Mouse (Mus musculus): ENCODE measurements around the gene Tfeb. TPM values are rescaled to one million over a fixed set of nuclear protein-coding genes. Genes with fewer than 3 reads are reported as not detected.

Tfeb gene
- polyA plus RNA-seq, 1 experiment from 2014 or later = 5.8 TPM

DNA sequence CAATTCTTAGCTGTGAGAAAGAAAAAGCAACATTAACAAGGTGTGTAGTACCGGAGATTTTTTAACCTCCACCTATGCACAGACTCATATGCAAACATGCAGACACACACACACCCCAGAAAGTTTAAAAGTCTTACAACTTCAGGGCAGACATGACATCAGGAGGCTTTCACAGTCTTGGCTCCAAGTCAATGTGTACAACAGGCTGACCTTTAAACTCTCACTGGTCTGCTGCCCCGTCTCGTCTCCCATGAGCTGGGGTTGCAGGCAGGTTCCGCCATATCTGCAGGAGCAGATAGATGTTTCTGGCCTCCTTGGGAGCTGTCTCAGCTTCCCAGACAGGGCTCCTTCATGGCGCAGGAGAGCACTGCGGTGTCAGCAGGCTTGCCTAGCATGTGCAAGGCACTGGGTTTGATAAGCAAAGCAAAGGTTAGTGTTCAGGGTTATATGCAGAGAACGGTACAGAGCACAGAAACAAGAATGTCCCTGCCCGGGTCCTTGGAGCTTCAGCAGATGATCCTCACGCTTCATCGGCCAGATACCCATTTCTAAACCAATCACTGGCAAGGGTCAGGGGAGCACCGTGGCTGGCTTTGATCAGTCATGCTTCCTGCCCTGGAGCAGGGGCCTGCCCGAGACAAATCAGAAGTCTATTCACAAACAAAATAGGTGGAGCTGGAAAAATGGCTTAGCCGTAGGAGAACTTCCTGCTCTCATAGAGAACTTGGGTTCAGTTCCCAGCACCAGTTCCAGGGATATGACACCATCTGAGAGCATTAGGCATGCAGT lies 68.4 kb downstream of the Tfeb start:
- no peak for TF ChIP-seq EP300 (IDR thresholded peaks at IDR 0.05; ENCODE audit: low read depth)
- TF ChIP-seq CTCF (IDR thresholded peaks at IDR 0.05; ENCODE audit: low read depth) = no peak
- no peak overlapping the region for H3K4me2 ChIP-seq (ENCODE audit: low read depth, low read length)
- H3K9ac ChIP-seq (replicated peaks) = no peak overlapping the region
- no peak overlapping the region for H3K4me3 ChIP-seq (ENCODE audit: low read depth, low read length)
- H3K9me3 ChIP-seq (ENCODE audit: low read length) = no peaks in the 10 kb centered on the region
- WGBS (ENCODE audit: insufficient replicate concordance) = 54% methylated on average over 13 of the region's 13 CpGs
- H3K36me3 ChIP-seq (replicated peaks; ENCODE audit: insufficient read depth, low read length) = no peaks in the 10 kb centered on the region
- peak; percentile 73 for ATAC-seq
- H3K27me3 ChIP-seq (ENCODE audit: insufficient read depth, low read length) = no peaks in the 10 kb centered on the region
- H3K4me1 ChIP-seq (ENCODE audit: insufficient read depth) = peaks cover 6% of the 10 kb centered on the region; the same call in 1 of the 2 replicates
- no peak for DNase-seq
- H3K27ac ChIP-seq (ENCODE audit: low read depth) = no peak overlapping the region

DNA sequence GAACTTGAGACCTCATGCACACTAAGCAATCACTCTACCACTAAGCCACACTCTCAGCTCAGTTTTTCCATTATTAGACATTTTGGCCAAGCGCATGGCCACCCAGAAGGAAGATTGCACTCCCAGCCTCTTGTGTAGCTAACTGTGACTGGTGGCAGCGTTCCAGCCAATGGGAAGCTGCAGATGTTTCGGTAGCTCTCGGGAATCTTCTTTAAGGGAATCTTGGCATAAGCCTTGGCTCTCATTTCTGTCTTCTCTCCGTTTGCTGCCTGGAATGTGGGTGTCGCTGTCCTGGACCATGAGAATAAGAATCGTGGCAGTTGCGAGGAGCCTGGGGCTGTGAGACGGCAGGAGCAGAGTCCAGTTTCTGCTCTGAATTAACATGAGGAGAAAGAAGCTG lies 69.4 kb downstream of the Tfeb start:
- no peaks in the 10 kb centered on the region for H3K36me3 ChIP-seq (replicated peaks; ENCODE audit: insufficient read depth, low read length)
- no peak for TF ChIP-seq EP300 (IDR thresholded peaks at IDR 0.05; ENCODE audit: low read depth)
- TF ChIP-seq CTCF (IDR thresholded peaks at IDR 0.05; ENCODE audit: low read depth) = no peak
- WGBS (ENCODE audit: insufficient replicate concordance) = 82% methylated on average over 9 of the region's 9 CpGs
- no peak overlapping the region for H3K27ac ChIP-seq (ENCODE audit: low read depth)
- H3K4me3 ChIP-seq (ENCODE audit: low read depth, low read length) = no peak overlapping the region
- ATAC-seq (no peak), DNase-seq (no peak)
- no peak overlapping the region for H3K4me2 ChIP-seq (ENCODE audit: low read depth, low read length)
- no peak overlapping the region for H3K9ac ChIP-seq (replicated peaks)
- no peaks in the 10 kb centered on the region for H3K9me3 ChIP-seq (ENCODE audit: low read length)
- H3K27me3 ChIP-seq (ENCODE audit: insufficient read depth, low read length) = no peaks in the 10 kb centered on the region
- peaks cover 6% of the 10 kb centered on the region; the same call in 1 of the 2 replicates for H3K4me1 ChIP-seq (ENCODE audit: insufficient read depth)

DNA sequence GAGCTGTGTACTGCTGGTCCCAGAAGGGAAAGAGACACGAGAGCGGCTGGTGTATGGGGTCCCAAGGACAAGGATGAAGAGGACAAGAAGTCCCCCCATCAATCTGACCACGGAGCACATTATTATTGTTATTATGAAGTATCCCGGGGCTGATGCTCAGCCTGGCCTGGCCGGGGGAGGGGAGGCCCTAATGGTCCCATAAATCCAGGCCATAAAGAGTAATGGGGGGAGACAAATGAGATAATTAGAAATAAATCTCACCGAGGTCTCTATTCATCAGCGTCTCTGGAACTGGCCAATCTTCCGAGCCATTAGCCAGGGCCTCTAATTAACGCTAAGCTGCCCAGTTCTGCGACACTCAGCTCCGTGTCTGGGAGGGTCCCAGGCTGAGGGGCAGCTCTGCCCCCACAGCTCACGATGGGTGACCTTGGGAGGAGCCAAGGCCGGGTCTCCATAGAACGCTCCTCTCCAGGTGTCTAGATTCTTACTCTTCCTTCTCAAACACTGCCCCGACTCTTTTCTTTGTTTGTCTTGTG lies 74.5 kb downstream of the Tfeb start:
- TF ChIP-seq EP300 (IDR thresholded peaks at IDR 0.05; ENCODE audit: low read depth) (no peak), CTCF (IDR thresholded peaks at IDR 0.05; ENCODE audit: low read depth) (no peak)
- H3K4me1 ChIP-seq (ENCODE audit: insufficient read depth) = no peaks in the 10 kb centered on the region
- ATAC-seq (no peak), DNase-seq (no peak)
- H3K27me3 ChIP-seq (ENCODE audit: insufficient read depth, low read length) = no peaks in the 10 kb centered on the region
- 76% methylated on average over 15 of the region's 15 CpGs for WGBS (ENCODE audit: insufficient replicate concordance)
- H3K4me3 ChIP-seq (ENCODE audit: low read depth, low read length) = no peak overlapping the region
- H3K4me2 ChIP-seq (ENCODE audit: low read depth, low read length) = no peak overlapping the region
- no peaks in the 10 kb centered on the region for H3K9me3 ChIP-seq (ENCODE audit: low read length)
- no peak overlapping the region for H3K27ac ChIP-seq (ENCODE audit: low read depth)
- no peak overlapping the region for H3K9ac ChIP-seq (replicated peaks)
- H3K36me3 ChIP-seq (replicated peaks; ENCODE audit: insufficient read depth, low read length) = no peaks in the 10 kb centered on the region

DNA sequence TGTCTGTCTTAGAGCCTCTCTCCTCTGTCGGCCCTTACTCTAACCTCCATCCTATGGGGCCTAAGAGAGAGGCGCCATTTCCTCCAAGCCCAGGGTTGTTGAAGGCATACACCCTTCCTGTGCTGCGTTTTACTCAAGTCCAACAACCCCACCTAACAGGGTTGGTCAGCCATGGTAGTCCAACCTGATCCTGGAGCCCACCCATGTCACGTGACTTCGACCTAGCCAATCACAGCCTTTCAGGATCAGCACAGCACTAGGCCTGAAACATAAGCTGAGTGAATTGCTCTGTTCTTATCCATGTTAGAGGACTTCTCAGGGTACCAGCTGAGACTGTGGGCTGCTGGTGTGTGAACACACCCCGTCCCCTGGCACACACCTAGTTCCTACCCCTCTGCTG lies 75.4 kb downstream of the Tfeb start:
- Histone ChIP-seq H3K27me3 (ENCODE audit: insufficient read depth, low read length) (no peaks in the 10 kb centered on the region), H3K4me1 (ENCODE audit: insufficient read depth) (no peaks in the 10 kb centered on the region), H3K36me3 (replicated peaks; ENCODE audit: insufficient read depth, low read length) (no peaks in the 10 kb centered on the region), H3K9me3 (ENCODE audit: low read length) (no peaks in the 10 kb centered on the region), H3K9ac (replicated peaks) (no peak overlapping the region), H3K4me3 (ENCODE audit: low read depth, low read length) (no peak overlapping the region), H3K4me2 (ENCODE audit: low read depth, low read length) (no peak overlapping the region), H3K27ac (ENCODE audit: low read depth) (no peak overlapping the region)
- DNase-seq (no peak), ATAC-seq (no peak)
- no peak for TF ChIP-seq CTCF (IDR thresholded peaks at IDR 0.05; ENCODE audit: low read depth)
- 54% methylated on average over 6 of the region's 6 CpGs for WGBS (ENCODE audit: insufficient replicate concordance)

DNA sequence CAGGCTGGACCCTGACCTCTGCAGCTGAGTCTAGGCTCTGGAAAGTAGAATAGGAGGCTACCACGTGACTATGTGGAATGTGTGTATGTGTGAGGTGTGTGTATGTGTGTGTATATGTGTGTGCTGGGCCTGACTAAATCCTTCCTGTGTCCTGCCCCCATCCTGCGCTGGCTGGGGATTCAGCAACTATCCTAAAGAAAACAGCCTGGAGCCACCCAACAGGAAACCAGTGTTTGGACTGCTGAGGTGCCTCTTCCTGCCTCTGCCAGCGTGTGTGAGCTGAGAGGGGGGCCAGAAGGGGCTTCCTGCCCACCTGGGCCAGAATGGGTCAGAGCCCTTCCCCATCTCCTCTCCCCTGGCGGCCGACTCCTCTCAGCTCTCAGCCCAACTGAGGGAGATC lies 76.8 kb downstream of the Tfeb start:
- Histone ChIP-seq H3K4me3 (ENCODE audit: low read depth, low read length) (no peak overlapping the region), H3K9ac (replicated peaks) (no peak overlapping the region), H3K36me3 (replicated peaks; ENCODE audit: insufficient read depth, low read length) (no peaks in the 10 kb centered on the region), H3K27me3 (ENCODE audit: insufficient read depth, low read length) (no peaks in the 10 kb centered on the region), H3K4me1 (ENCODE audit: insufficient read depth) (no peaks in the 10 kb centered on the region), H3K4me2 (ENCODE audit: low read depth, low read length) (no peak overlapping the region), H3K27ac (ENCODE audit: low read depth) (no peak overlapping the region), H3K9me3 (ENCODE audit: low read length) (no peaks in the 10 kb centered on the region)
- WGBS (ENCODE audit: insufficient replicate concordance) = 33% methylated on average over 5 of the region's 5 CpGs
- TF ChIP-seq EP300 (IDR thresholded peaks at IDR 0.05; ENCODE audit: low read depth) (no peak), CTCF (IDR thresholded peaks at IDR 0.05; ENCODE audit: low read depth) (no peak)
- DNase-seq = no peak
- ATAC-seq = peak; percentile 55

DNA sequence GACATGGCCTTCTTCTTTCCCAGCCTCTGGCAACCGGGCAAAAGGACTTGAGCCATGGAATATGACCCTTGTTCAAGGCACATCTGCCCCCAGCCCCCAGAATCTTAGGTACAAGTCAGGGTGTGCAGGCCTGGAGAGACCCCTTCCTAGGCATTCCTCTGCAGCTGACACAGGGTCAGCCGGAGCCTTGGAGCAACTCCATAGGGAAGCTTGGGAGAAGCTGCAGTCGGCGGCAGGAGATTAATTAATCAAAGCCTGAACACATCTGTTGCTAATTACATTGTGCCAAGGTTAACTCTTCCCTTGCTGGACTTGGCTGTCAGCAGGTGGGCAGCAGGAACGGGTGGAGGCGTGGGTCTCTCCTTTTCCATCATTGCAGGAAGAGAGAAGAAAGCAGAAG lies 77.7 kb downstream of the Tfeb start:
- Histone ChIP-seq H3K27me3 (ENCODE audit: insufficient read depth, low read length) (no peaks in the 10 kb centered on the region), H3K36me3 (replicated peaks; ENCODE audit: insufficient read depth, low read length) (no peaks in the 10 kb centered on the region), H3K9me3 (ENCODE audit: low read length) (no peaks in the 10 kb centered on the region), H3K4me2 (ENCODE audit: low read depth, low read length) (no peak overlapping the region), H3K27ac (ENCODE audit: low read depth) (no peak overlapping the region), H3K9ac (replicated peaks) (no peak overlapping the region), H3K4me1 (ENCODE audit: insufficient read depth) (no peaks in the 10 kb centered on the region), H3K4me3 (ENCODE audit: low read depth, low read length) (no peak overlapping the region)
- ATAC-seq (no peak), DNase-seq (no peak)
- TF ChIP-seq CTCF (IDR thresholded peaks at IDR 0.05; ENCODE audit: low read depth) (no peak), EP300 (IDR thresholded peaks at IDR 0.05; ENCODE audit: low read depth) (no peak)
- WGBS (ENCODE audit: insufficient replicate concordance) = 66% methylated on average over 6 of the region's 6 CpGs

Data from liver, postnatal 0 days (tissue).